Mouse (Mus musculus) limb, embryonic 11.5 days (tissue): ENCODE measurements at regions not wholly inside any gene's neighbourhood (a gene's known extent, or its start where the extent isn't known, plus 50 kb on each side); places are given as distances from the start of the nearest gene placed in this dataset.

Experiments used
- ATAC-seq: fragments of 200-750 bp; cut with Nextera tagmentation; 2 replicates; pipeline ENCODE4 v1.8.0; 2017; ENCODE audit warnings: low read depth; ENCODE audit not compliant: insufficient number of reproducible peaks, low FRiP score, low TSS enrichment
- DNase-seq: peaks from one replicate; pipeline ENCODE4 v3.0.0-alpha.2; 2015; ENCODE audit warnings: low spot score
- H3K27ac ChIP-seq: fragments of 300-500 bp; sonication (generic); replicated peaks from 2 replicates; pipeline ENCODE4 v1.5.1; 2014; ENCODE audit warnings: low read depth, mild to moderate bottlenecking, low read length
- H3K27me3 ChIP-seq: fragments of 300-500 bp; sonication (generic); 2 replicates; pipeline ENCODE4 v1.6.1; 2014; ENCODE audit warnings: mild to moderate bottlenecking, low read length, mixed read lengths; ENCODE audit not compliant: control insufficient read depth, insufficient read depth
- H3K36me3 ChIP-seq: fragments of 300-500 bp; sonication (generic); 2 replicates; pipeline ENCODE4 v1.6.1; 2014; ENCODE audit warnings: mild to moderate bottlenecking, low read length, moderate library complexity, mixed read lengths; ENCODE audit not compliant: control insufficient read depth, insufficient read depth
- H3K4me1 ChIP-seq: fragments of 300-500 bp; sonication (generic); 2 replicates; pipeline ENCODE4 v1.6.1; 2014; ENCODE audit warnings: low read length, mixed read lengths; ENCODE audit not compliant: control insufficient read depth, insufficient read depth
- H3K4me2 ChIP-seq: fragments of 300-500 bp; sonication (generic); 2 replicates; pipeline ENCODE4 v1.6.1; 2014; ENCODE audit warnings: low read depth, mild to moderate bottlenecking, moderate library complexity; ENCODE audit not compliant: severe bottlenecking
- H3K4me3 ChIP-seq: fragments of 300-500 bp; sonication (generic); 2 replicates; pipeline ENCODE4 v1.5.1; 2014; ENCODE audit warnings: low read depth, low read length
- H3K9ac ChIP-seq: fragments of 300-500 bp; sonication (generic); 2 replicates; pipeline ENCODE4 v1.6.1; 2014; ENCODE audit warnings: mild to moderate bottlenecking, low read length
- H3K9me3 ChIP-seq: fragments of 300-500 bp; sonication (generic); 2 replicates; pipeline ENCODE4 v1.6.1; 2016; ENCODE audit warnings: low read length; ENCODE audit not compliant: control insufficient read depth
- WGBS: fragments of 180-500 bp; shearing (Covaris S2); extraction: QIAGEN DNeasy Blood & Tissue Kit; methylation state at CpG from one replicate; pipeline ENCODE4 v1.1.7; 2014; 5-methylcytosine and 5-hydroxymethylcytosine counted together

DNA sequence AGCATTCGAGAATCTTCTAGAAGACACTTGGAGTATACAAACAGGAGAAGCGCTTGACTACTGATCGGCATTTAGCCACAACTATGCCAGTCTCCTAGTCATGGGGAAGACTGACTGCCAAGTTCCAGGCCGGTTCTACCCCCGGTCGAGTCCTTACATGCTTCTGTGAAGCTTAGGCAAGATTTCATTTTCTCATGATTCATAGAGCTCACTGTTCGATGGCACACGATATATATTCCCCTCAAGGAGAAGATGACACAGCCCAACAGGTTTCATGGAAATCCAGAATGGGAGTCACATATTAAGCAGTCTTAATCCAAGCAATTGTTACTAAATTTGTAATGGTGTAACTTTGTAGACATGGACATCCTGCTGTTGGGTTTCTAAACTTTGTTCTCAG, 177.8 kb downstream of the Slc38a4 start:
- no peaks in the 10 kb centered on the region for H3K27me3 ChIP-seq
- 97% methylated on average over 8 of the region's 8 CpGs for WGBS
- H3K27ac ChIP-seq, result no peak overlapping the region
- no peaks in the 10 kb centered on the region for H3K36me3 ChIP-seq
- H3K9me3 ChIP-seq, result no peaks in the 10 kb centered on the region
- no peak overlapping the region for H3K4me2 ChIP-seq
- no peak overlapping the region for H3K9ac ChIP-seq
- H3K4me3 ChIP-seq, result no peak overlapping the region
- DNase-seq, result no peak
- H3K4me1 ChIP-seq, result peaks cover 4% of the 10 kb centered on the region
- ATAC-seq, result no peak

DNA sequence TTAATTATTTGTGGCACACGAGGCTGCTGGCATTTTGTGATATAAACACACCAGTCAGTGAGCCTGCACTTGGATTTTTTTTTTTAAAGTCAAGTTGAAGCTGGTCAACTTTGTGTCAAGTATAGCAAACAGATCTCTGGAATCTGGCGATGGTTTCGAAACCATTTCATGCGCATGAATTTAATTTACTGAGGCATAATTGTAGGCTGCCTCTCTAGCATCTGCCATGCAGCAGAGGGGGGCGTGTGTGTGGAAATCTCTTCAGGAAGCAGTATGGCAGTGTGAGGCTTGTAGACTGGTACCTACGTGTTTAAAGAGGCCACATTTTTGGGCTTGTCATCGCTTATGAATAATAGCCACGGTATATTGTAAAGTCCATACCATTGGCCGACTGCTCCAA, 177.7 kb upstream of the Slc38a2 start:
- no peaks in the 10 kb centered on the region for H3K36me3 ChIP-seq
- H3K9ac ChIP-seq, result no peak overlapping the region
- no peak overlapping the region for H3K27ac ChIP-seq
- no peak overlapping the region for H3K4me3 ChIP-seq
- 71% methylated on average over 9 of the region's 9 CpGs for WGBS
- DNase-seq (no peak), ATAC-seq (no peak)
- peaks cover 4% of the 10 kb centered on the region for H3K4me1 ChIP-seq
- H3K4me2 ChIP-seq, result no peak overlapping the region
- H3K27me3 ChIP-seq, result no peaks in the 10 kb centered on the region
- H3K9me3 ChIP-seq, result no peaks in the 10 kb centered on the region

GRCm38 (mm10) chr15:96874145-96874544, 174.6 kb upstream of the Slc38a2 start:
- Histone ChIP-seq H3K4me3 (no peak overlapping the region), H3K4me2 (peak overlapping the region; percentile 7; the same call in 1 of the 2 replicates), H3K4me1 (peaks cover 4% of the 10 kb centered on the region), H3K36me3 (no peaks in the 10 kb centered on the region), H3K9ac (no peak overlapping the region), H3K27ac (no peak overlapping the region), H3K9me3 (no peaks in the 10 kb centered on the region), H3K27me3 (no peaks in the 10 kb centered on the region)
- DNase-seq (peak; percentile 66), ATAC-seq (peak; percentile 60; the same call in 1 of the 2 replicates)
- WGBS, result 12% methylated on average over 8 of the region's 8 CpGs

DNA sequence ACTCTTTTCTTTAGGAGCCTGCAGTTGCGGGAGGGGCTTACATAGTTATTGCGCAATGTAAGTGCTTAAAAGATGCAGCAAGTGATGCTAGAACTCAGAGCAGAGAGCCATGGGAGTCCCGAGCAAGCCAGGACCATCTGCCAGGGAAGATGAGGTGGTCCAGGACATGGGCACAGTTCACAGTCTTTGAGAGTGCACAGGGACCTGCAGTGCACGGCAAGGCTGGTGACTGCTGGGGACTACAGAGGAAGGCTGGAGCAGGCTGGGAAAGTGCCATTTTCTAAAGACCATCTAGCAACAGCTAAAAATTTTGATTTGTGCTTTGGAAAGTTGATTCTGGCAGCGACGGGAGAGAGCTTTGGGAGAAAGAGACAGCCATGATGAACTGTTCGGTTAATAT, 174.0 kb upstream of the Slc38a2 start:
- H3K9ac ChIP-seq, result no peak overlapping the region
- H3K9me3 ChIP-seq, result no peaks in the 10 kb centered on the region
- no peak overlapping the region; the same call in 1 of the 2 replicates for H3K4me2 ChIP-seq
- H3K36me3 ChIP-seq, result no peaks in the 10 kb centered on the region
- WGBS, result 71% methylated on average over 7 of the region's 7 CpGs
- no peak overlapping the region for H3K4me3 ChIP-seq
- H3K27ac ChIP-seq, result peak overlapping the region; percentile 14; the same call in 1 of the 2 replicates
- DNase-seq (peak; percentile 44), ATAC-seq (no peak)
- H3K4me1 ChIP-seq, result peaks cover 4% of the 10 kb centered on the region
- no peaks in the 10 kb centered on the region for H3K27me3 ChIP-seq

GRCm38 (mm10) chr15:96873126-96873525, 173.6 kb upstream of the Slc38a2 start:
- Histone ChIP-seq H3K4me3 (no peak overlapping the region), H3K4me1 (peaks cover 4% of the 10 kb centered on the region), H3K4me2 (no peak overlapping the region; the same call in 1 of the 2 replicates), H3K27ac (peak overlapping the region; percentile 14; the same call in 1 of the 2 replicates), H3K9me3 (no peaks in the 10 kb centered on the region), H3K9ac (no peak overlapping the region), H3K27me3 (no peaks in the 10 kb centered on the region), H3K36me3 (no peaks in the 10 kb centered on the region)
- ATAC-seq, result no peak
- WGBS, result 54% methylated on average over 4 of the region's 4 CpGs
- no peak for DNase-seq

DNA sequence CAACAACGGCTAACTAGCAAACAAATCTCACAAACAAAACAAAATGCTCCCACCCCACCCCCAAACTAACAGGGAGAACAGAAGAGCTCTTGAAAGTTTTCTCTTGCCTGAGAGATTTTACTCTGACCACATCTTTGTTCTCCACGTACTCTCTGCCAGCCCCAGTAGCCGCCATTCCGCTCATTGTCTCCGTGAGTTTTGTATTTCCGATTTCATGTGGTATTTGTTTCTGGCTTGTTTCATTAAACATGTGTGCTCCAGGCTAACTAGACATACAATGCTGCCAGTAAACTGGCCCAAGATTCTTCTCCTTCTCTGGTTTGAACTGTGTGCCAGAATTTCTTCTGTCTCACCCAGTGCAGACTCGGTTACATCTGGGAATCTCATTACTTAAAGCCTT, 168.2 kb upstream of the Slc38a2 start:
- ATAC-seq, result no peak
- WGBS, result 82% methylated on average over 7 of the region's 7 CpGs
- H3K27ac ChIP-seq, result no peak overlapping the region

GRCm38 (mm10) chr15:96865932-96866331, 166.4 kb upstream of the Slc38a2 start:
- DNase-seq, result no peak

More for the DNA sequence above, 168.2 kb upstream of the Slc38a2 start:
- H3K4me2 ChIP-seq, result no peak overlapping the region
- no peak for DNase-seq
- H3K36me3 ChIP-seq, result no peaks in the 10 kb centered on the region
- H3K27me3 ChIP-seq, result no peaks in the 10 kb centered on the region
- no peak overlapping the region for H3K4me3 ChIP-seq
- no peak overlapping the region for H3K9ac ChIP-seq
- H3K9me3 ChIP-seq, result no peaks in the 10 kb centered on the region
- no peaks in the 10 kb centered on the region for H3K4me1 ChIP-seq

GRCm38 (mm10) chr15:96857709-96858108, 158.2 kb upstream of the Slc38a2 start:
- Histone ChIP-seq H3K9ac (no peak overlapping the region), H3K4me1 (no peaks in the 10 kb centered on the region), H3K4me3 (no peak overlapping the region), H3K27ac (no peak overlapping the region), H3K9me3 (no peaks in the 10 kb centered on the region), H3K36me3 (no peaks in the 10 kb centered on the region), H3K27me3 (no peaks in the 10 kb centered on the region), H3K4me2 (no peak overlapping the region)
- DNase-seq (no peak), ATAC-seq (no peak)
- 76% methylated on average over 3 of the region's 3 CpGs for WGBS

More at GRCm38 (mm10) chr15:96865932-96866331, 166.4 kb upstream of the Slc38a2 start:
- WGBS, result 89% methylated on average over 7 of the region's 7 CpGs
- ATAC-seq, result no peak
- Histone ChIP-seq H3K9ac (no peak overlapping the region), H3K9me3 (no peaks in the 10 kb centered on the region), H3K27ac (no peak overlapping the region), H3K36me3 (no peaks in the 10 kb centered on the region), H3K4me1 (no peaks in the 10 kb centered on the region), H3K27me3 (no peaks in the 10 kb centered on the region), H3K4me3 (no peak overlapping the region), H3K4me2 (no peak overlapping the region)
